Mouse (Mus musculus) neural tube, embryonic 10.5 days (tissue): Measurements from ENCODE around the gene Gm14305.
"Not testable (repeated sequence)": the region's sequence is repeated elsewhere in the genome, so short reads cannot be mapped to it uniquely, and the experiment has no call there.

Experiments
- DNase-seq: peaks from one replicate; pipeline ENCODE4 v3.0.0-alpha.2; 2017; ENCODE audit warnings: low spot score; ENCODE audit errors: extremely low spot score

Gene Gm14305

DNA sequence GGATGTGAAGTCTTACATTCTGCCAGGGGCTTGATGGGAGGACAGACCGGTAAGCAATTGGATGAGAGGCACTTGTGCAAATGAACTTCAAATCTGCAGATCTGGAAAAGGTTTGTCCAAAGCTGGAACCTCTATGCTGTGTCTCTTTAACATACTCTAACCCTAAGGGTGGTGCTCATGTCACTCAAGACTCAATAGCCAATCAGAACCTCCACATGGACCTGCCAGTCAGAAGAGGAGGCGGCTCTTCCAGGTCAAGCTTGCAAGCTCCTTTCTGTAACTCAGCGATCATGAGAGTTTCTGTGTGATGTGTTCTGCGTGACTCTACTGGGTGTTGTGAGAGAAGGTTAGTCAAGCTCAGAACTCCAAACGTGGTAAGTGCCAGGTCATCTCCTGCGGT, at the start of gene Gm14305:
TSS of gene Gm14305 (plus strand) at position 278 of the 400 bp plus-strand sequence.
- DNase-seq: not testable (repeated sequence)

- not testable (repeated sequence) for DNase-seq
These were observed 37.9 kb upstream of the Gm14305 start, which contains the start of gene Zfp973 for GRCm38 (mm10) chr2:176670222-176670621. Gene Zfp973 (plus strand): TSS chr2:176670522.
